Mouse (Mus musculus) heart, postnatal 25 days (tissue): ENCODE data around the gene Ptprr. TPM values are rescaled to one million over a fixed set of nuclear protein-coding genes. Genes with fewer than 3 reads are reported as not detected.

Source experiments
- DNase-seq: peaks from one replicate; pipeline ENCODE4 v3.0.0; 2022; ENCODE audit warnings: low spot score
- intact Hi-C: fragments of 180-260 bp; cut with DNase I; formaldehyde crosslinking; loops from one replicate; pipeline ENCODE4 v1.15.1; 2025
- total RNA-seq, 2 experiments: library from RNA; stranded (reverse); gene quantifications; 2 replicates each; pipeline ENCODE4 v1.2.3; 2021

The Ptprr gene
- total RNA-seq, 2 experiments from 2014 or later = 1.8 to 2.1 TPM

DNA sequence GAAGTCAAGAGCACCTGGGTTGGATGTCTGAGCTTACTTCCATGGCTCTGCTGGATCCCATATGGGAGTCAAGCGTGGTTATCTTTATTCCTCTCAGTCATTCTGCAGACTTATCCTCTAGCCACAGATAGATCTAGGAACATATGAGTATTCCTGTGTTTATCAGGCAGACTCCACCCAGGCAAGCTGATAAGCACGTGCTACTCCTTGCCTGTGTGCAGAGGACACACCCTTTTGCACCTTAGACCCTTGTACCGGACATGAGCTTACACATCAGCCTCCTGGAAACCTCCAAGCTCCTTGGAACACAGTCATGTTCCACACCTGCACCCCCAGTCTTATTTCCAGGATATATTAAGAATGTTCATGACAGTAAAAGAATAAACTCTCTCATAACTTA is 165.2 kb downstream of the Ptprr start:
- intact Hi-C loops = no loop called here
- no peak for DNase-seq

DNA sequence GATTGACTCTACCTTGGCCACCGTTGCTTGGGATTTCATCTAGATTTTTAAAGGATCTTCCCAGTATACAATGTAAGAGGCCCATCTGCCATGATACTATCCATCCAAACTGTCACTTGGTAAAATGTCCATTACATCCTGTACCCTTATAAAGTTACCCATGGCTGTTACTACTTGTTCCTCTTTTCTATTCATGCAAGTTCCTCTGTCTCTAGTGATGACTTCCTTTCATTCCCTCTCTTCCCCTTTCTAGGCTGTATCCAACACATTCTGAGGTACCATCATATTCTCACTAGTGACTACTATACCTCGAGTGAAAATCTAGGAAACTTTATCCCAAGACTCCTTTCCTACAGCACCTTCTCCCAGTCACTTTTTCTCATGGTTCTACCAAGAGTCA is 173.7 kb downstream of the Ptprr start:
- DNase-seq = no peak
- intact Hi-C loops = loop anchor here (10.0 kb wide), 5 partner anchors 477 to 867 kb away; no protein-coding TSS in a partner anchor

DNA sequence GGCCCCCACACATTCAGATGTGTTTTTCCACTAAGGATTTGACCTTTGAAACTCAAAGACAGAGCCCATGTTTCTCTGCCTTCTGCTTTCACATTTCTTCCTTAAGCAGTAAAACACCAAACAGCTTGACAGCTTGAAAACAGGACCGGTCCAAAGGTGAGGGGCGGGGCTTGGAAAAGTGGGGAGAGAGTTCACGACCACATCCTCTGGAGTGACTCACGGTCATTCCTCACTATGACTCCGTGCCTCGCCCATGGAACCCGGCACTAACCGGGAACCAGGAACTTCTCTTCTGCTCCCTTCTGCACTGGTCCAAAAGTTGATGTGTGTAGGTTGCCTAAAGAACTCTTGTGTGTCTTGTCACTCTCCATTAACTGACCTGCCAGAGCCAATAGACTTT is 174.3 kb downstream of the Ptprr start:
- no peak for DNase-seq
- intact Hi-C loops = loop anchor here (10.0 kb wide), 5 partner anchors 477 to 867 kb away; no protein-coding TSS in a partner anchor

DNA sequence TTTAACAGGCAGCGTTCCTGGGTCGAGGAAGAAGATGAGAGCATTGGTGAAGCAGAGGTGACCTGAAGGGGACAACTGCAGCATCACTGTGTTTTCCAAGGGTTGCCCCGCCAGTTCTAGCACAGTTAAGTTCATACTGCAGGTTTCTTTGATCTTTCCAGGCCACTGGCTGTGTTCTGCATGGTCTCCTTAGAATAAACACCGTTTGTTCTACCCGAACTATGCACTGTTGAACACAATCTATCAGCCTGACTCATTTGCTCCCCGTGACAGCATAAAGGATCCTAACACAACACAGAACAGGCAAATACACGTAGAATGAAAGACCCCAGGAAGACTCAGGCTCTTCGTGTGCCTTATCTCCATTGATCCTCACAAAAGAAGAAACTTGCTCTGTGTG is 176.4 kb downstream of the Ptprr start:
- DNase-seq = no peak
- intact Hi-C loops = loop anchor here (10.0 kb wide), 5 partner anchors 480 to 870 kb away; no protein-coding TSS in a partner anchor

DNA sequence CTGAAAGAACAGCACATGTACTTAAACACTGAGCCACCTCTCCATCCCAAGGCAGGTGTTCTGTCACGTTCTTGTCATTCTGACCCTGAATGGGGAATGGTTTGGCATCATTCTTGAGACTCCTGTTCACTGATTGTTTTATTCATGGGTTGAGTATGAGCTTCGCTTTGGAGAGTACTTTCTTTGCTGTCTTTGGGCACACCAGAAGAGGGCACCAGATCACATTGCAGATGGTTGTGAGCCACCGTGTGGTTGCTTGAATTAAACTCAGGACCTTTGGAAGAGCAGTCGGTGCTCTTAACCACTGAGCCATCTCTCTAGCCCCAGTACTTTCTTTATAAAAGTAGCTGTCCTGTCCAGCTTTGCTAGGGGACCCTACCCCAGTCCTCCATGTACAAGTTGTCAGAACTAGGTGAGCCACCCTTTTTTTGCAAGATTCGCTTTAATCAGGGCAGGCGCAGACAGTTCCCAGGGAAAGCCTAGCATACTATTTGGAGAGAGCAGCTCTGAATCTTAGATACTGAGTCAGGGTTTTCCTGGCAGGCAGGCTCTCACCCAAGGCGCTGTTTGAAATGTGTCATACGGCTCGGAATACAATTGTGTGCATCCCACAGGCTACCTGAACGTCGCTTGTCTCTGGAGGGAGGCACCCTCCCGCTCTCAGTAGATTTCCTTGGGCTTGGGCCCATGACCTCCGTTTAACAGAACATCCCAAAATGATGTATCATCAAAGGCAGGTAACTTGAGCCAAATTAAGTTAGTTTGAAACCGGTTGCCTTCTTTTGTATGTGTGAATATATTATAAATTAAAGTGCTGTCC is 178.8 kb downstream of the Ptprr start:
- intact Hi-C loops = loop anchor here (1.0 to 10.0 kb wide), 7 partner anchors 113 to 872 kb away; no protein-coding TSS in a partner anchor

DNA sequence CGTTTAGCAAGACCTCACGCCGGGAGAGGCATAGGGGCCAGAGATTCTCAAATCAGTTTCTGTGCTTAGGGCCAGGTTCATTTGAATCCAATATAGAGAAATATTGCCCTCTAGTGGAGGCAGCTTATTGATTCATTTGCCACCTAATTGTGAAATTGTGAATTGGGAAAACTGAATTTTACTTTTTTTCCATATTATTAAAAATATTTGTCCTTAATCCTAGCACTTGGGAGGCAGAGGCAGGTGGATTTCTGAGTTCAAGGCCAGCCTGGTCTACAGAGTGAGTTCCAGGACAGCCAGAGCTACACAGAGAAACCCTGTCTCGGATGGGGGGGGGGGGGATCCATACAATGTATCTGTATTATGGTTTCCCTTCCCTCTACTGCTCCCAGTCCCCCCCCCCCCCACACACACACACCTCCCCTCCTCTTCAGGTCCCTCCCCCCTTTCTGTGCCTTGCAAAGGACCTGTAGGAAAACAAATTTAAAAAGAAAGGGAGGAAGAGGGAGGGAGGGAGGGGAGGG is 179.5 kb downstream of the Ptprr start:
- intact Hi-C loops = loop anchor here (1.0 to 10.0 kb wide), 7 partner anchors 113 to 873 kb away; no protein-coding TSS in a partner anchor
- no peak for DNase-seq

More for the DNA sequence above, 178.8 kb downstream of the Ptprr start:
- DNase-seq = no peak

DNA sequence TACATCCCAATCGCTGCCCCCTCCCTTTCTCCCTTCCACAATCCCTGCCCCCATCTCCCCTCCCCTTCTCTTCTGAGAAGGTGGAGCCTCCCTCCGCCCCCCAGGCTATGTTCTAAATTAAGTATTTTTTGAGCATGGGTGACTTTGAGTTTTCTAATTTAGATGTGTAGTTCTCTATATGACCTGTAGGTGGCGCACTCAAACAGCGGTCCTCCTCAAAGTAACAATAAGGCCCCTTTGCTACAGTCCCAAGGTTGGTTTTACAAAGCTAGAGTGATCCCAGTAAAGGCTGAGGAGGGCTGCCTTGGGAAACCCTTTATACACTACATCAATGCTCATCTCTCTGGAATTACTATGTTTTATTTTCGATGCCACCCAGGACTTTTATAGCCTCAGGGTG is 181.0 kb downstream of the Ptprr start:
- no peak for DNase-seq
- intact Hi-C loops = loop anchor here (5.0 to 10.0 kb wide), 6 partner anchors 484 to 874 kb away; no protein-coding TSS in a partner anchor

DNA sequence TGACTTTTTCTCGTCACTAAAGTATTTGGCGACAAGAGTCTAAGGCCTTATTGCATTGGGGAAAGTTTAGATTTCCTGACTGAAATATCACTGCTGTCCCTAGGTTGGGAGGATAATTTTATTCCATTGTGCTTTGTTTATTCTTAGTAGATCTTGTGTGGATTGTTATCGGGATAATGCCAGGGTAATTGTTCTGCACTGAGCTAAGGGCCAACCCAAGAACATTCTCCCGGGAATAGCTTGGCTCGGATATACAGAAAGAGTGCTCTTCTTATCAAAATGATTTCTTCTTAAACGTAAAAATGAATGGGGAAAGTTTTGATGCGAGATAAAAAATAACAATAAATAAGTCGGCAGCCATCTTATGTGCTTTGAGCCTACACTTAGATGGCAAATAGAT is 183.5 kb downstream of the Ptprr start:
- intact Hi-C loops = loop anchor here (10.0 kb wide), 1 partner anchor 573 kb away; no protein-coding TSS in a partner anchor
- no peak for DNase-seq

DNA sequence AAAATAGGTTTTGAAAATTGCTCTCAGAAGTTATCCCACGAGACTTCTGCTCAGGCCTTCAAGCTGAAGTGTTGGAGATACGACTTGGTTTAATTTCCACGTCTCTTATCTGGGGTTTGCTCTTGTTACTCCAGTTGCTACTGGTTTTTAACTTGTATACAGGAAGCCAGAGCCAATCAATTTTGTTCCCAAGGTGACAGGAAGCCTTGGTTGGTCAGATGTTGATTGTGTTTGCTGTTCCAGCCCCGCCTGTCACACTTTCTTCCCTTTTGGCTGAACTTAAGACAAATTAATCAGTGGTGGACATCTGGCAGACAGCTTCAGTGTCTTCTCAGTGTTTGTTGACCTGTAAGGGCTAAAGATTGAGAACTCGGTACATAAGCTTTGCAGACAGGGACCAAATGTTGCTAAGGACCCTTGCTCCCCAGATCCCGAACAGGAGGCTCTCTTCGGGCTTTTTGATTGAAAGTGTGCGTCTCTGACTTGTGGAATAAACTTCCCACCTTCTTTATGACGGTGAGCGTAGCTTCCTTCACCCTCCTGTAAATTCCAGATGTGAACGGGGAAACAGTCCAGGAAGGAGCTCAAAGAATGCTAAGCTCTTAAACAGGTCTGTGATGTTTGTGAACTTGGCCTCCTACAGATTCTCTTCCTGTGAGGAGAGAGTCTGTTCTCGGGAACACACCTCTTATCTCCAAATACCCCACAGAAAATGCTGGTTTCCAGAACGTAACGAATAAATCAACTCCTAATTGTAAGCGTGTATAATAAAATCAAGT is 187.8 kb downstream of the Ptprr start:
- DNase-seq = peak; percentile 39
- intact Hi-C loops = loop anchor here (5.0 to 10.0 kb wide), 2 partner anchors 97 to 569 kb away; no protein-coding TSS in a partner anchor

DNA sequence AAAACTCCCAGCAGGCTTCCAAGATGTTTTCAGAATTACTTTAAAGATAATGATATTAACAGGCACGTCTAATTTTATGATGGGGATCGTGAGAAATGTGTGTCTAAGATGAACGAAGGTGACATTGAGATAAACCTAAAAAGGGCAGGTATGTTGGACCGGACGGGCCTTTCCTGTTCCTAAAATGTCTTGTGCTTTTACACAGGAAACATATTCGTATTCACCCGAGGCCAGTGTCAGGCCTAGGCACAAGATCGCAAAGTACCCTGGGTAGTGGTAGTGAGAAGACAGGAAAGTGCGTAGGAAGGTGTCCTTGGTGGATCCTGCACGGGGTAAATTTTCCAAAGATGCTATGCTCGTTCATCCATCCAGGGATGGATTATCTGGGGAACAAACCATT is 188.4 kb downstream of the Ptprr start:
- DNase-seq = peak; percentile 19

DNA sequence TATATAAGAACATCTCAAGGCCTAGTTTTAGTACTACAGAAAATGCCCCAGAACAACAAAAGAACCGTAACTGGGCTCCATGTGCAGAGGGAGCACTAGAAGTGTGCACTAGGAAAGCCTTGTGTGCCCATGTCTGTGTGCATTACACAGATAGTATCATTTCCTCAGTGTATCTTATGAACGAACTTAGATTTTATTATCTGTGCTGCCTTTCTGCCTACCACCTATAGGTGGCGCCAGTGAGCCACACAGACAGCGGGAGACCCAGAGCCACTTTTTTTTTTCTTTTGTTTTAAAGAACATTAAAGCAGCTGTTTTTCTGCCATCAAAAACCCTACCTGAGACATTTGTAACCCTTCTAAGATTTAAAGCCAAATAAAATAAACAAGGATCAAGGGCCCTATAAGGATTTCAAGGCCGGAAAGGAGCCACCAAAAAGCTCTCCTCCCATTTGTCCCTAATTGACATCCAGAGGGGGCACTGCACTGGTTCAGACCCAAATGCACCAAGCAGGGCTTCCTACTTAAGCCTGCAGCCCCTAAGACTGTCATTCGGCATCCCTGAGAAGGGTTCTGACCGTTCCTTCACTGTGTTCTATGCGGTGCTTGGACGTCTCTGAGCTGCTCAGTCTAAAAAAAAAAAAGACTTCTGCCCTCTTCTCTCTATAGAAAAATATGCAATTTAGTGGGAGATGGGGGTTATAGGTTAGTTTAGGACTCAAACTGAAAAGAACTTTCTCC is 190.1 kb downstream of the Ptprr start:
- DNase-seq = no peak
- intact Hi-C loops = loop anchor here (2.0 to 10.0 kb wide), 4 partner anchors 57 to 567 kb away; no protein-coding TSS in a partner anchor

More for the DNA sequence above, 188.4 kb downstream of the Ptprr start:
- intact Hi-C loops = loop anchor here (5.0 to 10.0 kb wide), 2 partner anchors 96 to 568 kb away; no protein-coding TSS in a partner anchor

DNA sequence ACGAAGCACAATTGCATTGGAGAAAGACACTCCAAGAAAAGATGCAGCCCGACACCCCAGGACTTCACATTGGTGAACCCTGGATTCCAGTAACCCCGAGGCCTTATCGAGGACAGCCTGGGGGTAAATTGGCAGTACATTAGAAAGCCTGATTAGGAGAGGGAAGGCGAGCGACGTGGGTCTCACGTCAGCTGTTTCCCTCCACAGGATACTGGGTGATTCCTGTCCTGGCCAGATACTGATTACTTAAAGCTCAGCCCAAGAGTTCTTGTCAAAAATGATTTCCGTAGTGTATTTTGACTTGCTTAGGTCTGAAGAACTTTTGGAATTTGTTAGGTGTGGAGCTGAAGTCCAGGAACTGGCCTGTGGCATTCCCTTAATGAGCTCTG is 190.7 kb downstream of the Ptprr start:
- DNase-seq = peak; percentile 49
- intact Hi-C loops = loop anchor here (2.0 to 10.0 kb wide), 4 partner anchors 56 to 566 kb away; no protein-coding TSS in a partner anchor

DNA sequence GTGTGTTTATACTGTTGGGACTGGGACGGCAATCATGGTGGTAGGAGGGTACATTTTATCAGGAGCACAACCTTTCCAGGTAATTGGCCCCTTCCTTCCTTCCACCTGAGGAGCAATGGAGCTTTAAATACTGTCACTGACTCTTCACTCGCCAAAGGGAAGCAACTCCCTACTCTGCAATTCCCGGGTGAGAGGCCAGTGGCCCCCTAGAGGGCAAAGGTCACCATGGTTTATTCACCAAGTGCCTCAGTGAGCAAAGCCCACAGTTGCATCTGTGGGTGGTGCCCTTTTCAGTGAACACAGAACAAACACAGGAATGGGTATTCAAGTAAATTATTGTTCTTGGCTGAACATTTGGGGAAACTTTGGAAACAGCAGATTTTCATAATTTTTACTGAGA is 194.1 kb downstream of the Ptprr start:
- intact Hi-C loops = loop anchor here (5.0 kb wide), 1 partner anchor 40 kb away; no protein-coding TSS in a partner anchor
- DNase-seq = no peak

DNA sequence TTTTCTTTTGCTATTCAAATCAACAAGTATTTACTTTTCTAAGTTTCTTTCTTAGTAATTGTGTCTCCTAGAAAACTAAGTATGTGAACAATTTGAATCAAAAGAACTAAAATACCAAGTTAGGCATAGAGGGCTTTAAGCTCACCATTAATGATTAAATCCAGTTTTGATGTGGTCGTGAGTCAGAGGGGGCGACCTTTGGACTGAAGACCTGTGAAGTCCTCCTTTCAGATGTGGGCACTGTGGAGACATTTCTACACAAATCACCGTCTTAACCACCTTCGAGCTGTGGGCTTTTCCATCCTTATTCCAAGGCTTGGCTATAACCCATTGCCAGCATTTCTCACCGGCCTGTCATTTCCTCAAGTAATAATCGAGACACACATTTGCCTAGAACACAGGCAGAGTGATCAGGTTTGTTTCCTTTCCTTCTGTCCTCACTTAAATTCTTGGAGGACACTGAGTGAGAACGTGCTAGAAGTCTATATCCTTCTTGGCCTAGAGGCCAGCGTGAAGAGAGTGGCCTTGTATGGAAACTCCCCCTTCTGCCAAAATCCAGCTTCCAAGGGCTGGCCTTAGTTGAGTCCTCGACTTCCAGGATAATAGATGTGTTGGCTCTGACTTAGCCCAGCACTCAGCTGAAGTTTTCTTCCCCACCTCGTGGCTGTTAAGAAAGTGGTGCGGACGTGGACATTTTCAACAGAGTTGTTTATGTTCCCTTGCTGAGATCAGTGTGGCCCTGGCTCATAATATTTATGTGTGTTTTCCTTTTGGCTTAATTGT is 202.5 kb downstream of the Ptprr start:
- DNase-seq = no peak
- intact Hi-C loops = no loop called here

DNA sequence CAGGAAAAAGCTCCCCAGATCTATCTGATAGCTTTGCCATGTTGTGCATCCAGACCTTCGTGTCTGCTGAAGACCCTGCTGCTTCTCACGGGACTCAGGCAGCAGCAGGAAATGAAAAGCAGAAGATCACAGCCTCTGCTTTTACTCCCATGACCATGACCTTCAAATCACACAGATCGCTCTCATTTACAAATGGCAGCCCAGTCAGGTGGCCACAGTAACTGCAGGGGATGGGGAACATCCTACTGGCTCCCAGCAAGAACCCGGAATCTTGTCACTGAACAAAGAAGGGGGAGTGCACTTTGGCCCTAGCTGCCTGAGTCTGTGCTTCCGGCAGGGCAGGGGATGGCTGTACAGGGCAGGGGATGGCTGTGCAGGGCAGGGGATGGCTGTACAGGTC is 217.3 kb downstream of the Ptprr start:
- intact Hi-C loops = no loop called here
- no peak for DNase-seq

DNA sequence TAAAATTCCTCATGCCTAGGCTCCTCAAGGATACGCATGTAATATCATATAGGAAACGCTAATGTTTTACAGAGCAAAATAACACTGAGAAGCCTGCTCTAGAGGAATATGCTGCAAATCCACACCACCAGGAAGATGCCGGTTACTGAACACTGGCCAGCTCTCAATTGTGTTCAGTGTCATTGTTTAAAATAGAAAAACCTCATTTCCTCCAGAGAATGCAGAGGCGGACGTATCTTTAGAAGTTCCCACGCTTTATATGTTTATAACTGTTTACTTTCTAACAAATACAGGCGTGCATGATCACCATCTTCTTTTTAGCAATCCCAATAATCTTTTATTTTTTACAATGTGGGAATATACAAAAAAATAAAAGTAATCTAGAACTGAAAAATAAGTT is 224.2 kb downstream of the Ptprr start:
- no peak for DNase-seq
- intact Hi-C loops = no loop called here

DNA sequence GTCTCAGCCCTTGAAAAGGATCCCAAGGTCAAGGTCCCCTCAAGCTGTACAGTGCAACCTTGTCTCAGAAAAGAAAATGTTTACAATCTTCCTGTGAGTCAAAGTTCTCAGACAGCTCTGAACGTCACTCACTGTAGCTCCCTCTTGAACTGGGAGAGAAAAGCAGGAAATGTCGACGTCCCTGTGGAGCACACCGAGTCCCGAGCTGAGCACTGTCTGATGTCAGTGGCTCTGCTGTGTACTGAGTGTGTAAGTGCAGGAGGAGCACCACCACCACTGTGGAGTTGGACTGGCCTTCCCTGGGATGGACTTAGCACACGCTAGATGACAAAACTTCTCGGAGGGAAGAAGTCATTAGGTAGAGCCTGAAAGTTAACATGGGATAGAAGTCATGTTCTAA is 225.4 kb downstream of the Ptprr start:
- intact Hi-C loops = no loop called here
- DNase-seq = peak; percentile 17

DNA sequence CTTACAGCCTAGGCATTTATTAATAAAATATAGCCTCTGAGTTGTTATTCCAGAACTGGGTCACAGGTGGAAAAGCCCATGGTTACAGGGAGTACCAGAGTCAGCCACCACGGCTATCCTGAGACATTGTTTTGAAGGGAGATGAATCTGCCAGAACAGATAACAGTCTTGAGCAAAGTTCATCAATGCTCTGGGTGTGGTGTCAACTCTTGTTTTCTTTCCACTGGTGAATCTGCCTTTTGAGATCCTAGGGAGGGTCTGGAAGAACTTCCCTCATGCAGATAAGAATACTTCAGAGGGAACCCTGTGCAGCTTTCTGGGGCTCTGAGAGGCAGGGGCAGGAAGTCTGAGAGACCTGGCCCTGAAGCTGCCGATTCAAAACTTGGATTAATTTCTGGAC is 227.6 kb downstream of the Ptprr start:
- DNase-seq = no peak
- intact Hi-C loops = loop anchor here (2.0 kb wide), 1 partner anchor 15 kb away; no protein-coding TSS in a partner anchor
